Mouse (Mus musculus) liver, adult (tissue): ENCODE results near the gene Polr2a.

Source experiments
- GATA4 ChIP-seq: IDR thresholded peaks from 2 replicates; pipeline ENCODE4 v1.6.1; 2014; ENCODE audit warnings: mild to moderate bottlenecking, low read length; ENCODE audit not compliant: insufficient replicate concordance

Gene Polr2a

GRCm38 (mm10) chr11:69795168-69795982, 36.9 kb upstream of the Polr2a start, which contains the start of gene Chrnb1:
Chrnb1 (minus strand) TSS chr11:69795943.
- no peak for TF ChIP-seq GATA4

GRCm38 (mm10) chr11:69793429-69793828, 35.0 kb upstream of the Polr2a start:
- no peak for TF ChIP-seq GATA4

GRCm38 (mm10) chr11:69791420-69791819, 33.0 kb upstream of the Polr2a start:
- TF ChIP-seq GATA4, result no peak

GRCm38 (mm10) chr11:69789431-69789830, 31.0 kb upstream of the Polr2a start:
- no peak for TF ChIP-seq GATA4

GRCm38 (mm10) chr11:69787306-69787705, 28.9 kb upstream of the Polr2a start:
- TF ChIP-seq GATA4, result no peak

- TF ChIP-seq GATA4, result no peak; the same call in 1 of the 2 replicates
Measured at GRCm38 (mm10) chr11:69784793-69785272, 26.4 kb upstream of the Polr2a start.

GRCm38 (mm10) chr11:69781828-69782227, 23.4 kb upstream of the Polr2a start:
- no peak for TF ChIP-seq GATA4

GRCm38 (mm10) chr11:69778985-69779384, 20.5 kb upstream of the Polr2a start:
- TF ChIP-seq GATA4, result no peak

- no peak for TF ChIP-seq GATA4
Measured at GRCm38 (mm10) chr11:69778258-69778982, 20.0 kb upstream of the Polr2a start.

- TF ChIP-seq GATA4, result no peak
Measured at GRCm38 (mm10) chr11:69777504-69778257, 19.2 kb upstream of the Polr2a start.

- no peak for TF ChIP-seq GATA4
Measured at GRCm38 (mm10) chr11:69776488-69776887, 18.1 kb upstream of the Polr2a start.

GRCm38 (mm10) chr11:69775716-69776115, 17.3 kb upstream of the Polr2a start:
- TF ChIP-seq GATA4, result no peak

GRCm38 (mm10) chr11:69774961-69775360, 16.5 kb upstream of the Polr2a start:
- TF ChIP-seq GATA4, result no peak

- TF ChIP-seq GATA4, result no peak
Measured at GRCm38 (mm10) chr11:69767625-69767909, 9.1 kb upstream of the Polr2a start.

GRCm38 (mm10) chr11:69766872-69767624, 8.6 kb upstream of the Polr2a start:
- TF ChIP-seq GATA4, result no peak
